Mouse (Mus musculus): ENCODE measurements around the gene Pacs2. TPM values are rescaled to one million over a fixed set of nuclear protein-coding genes. Genes with fewer than 3 reads are reported as not detected.

The Pacs2 gene
- polyA plus RNA-seq, 1 experiment from 2014 or later, result 7.9 TPM

GRCm38 (mm10) chr12:113016976-113017375 lies 2.7 kb downstream of the Pacs2 start:
- ATAC-seq (replicated peaks; ENCODE audit: low FRiP score, low read depth) (no peak), DNase-seq (ENCODE audit: low spot score) (no peak)
- Histone ChIP-seq H3K27me3 (ENCODE audit: insufficient read depth, low read length) (no peaks in the 10 kb centered on the region), H3K9ac (ENCODE audit: low read depth, low read length) (no peak overlapping the region), H3K36me3 (ENCODE audit: insufficient read depth, low read length) (no peaks in the 10 kb centered on the region), H3K9me3 (replicated peaks; ENCODE audit: low read length) (no peaks in the 10 kb centered on the region), H3K4me2 (ENCODE audit: low read length) (no peak overlapping the region), H3K4me1 (replicated peaks; ENCODE audit: insufficient read depth, low read length) (peaks cover 11% of the 10 kb centered on the region; the same call in 1 of the 2 replicates), H3K4me3 (replicated peaks; ENCODE audit: low read depth, low read length) (no peak overlapping the region), H3K27ac (no peak overlapping the region)
- 72% methylated on average over 8 of the region's 8 CpGs for WGBS
- TF ChIP-seq CTCF (IDR thresholded peaks at IDR 0.05; ENCODE audit: low read depth), result no peak

DNA sequence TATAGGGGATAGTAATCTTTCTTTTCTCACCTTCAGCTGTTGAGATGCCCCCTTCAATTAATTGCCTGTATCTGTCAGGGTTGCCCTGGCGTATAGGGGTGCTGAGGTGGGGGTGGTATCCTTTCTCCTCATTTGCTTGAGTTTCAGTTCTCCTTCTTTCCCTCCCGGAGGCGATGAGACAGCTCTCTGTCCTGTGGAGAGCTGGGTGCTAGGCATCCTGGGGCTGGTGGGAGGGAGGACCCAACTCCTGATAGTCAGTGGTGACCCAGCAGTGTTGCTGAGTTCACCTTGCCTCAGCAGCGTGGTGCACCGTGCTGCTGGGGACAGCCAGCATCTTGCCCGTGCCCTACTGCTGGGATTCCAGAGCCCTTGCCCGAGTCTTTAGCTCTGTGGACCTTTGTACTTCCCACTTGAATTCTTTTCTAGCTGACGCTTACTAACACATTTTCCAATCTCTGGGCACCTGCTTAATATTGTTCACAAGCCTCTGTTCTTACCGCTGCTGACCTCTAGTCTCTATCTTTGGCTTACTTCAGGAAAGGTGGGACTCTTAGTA lies 3.2 kb downstream of the Pacs2 start:
- Histone ChIP-seq H3K4me2 (ENCODE audit: low read length) (no peak overlapping the region), H3K27me3 (ENCODE audit: insufficient read depth, low read length) (no peaks in the 10 kb centered on the region), H3K9me3 (replicated peaks; ENCODE audit: low read length) (no peaks in the 10 kb centered on the region), H3K27ac (no peak overlapping the region), H3K9ac (ENCODE audit: low read depth, low read length) (no peak overlapping the region), H3K4me3 (replicated peaks; ENCODE audit: low read depth, low read length) (no peak overlapping the region), H3K4me1 (replicated peaks; ENCODE audit: insufficient read depth, low read length) (peaks cover 11% of the 10 kb centered on the region; the same call in 1 of the 2 replicates), H3K36me3 (ENCODE audit: insufficient read depth, low read length) (no peaks in the 10 kb centered on the region)
- TF ChIP-seq CTCF (IDR thresholded peaks at IDR 0.05; ENCODE audit: low read depth), result no peak
- WGBS, result 69% methylated on average over 9 of the region's 9 CpGs
- ATAC-seq (replicated peaks; ENCODE audit: low FRiP score, low read depth) (no peak), DNase-seq (ENCODE audit: low spot score) (no peak)

DNA sequence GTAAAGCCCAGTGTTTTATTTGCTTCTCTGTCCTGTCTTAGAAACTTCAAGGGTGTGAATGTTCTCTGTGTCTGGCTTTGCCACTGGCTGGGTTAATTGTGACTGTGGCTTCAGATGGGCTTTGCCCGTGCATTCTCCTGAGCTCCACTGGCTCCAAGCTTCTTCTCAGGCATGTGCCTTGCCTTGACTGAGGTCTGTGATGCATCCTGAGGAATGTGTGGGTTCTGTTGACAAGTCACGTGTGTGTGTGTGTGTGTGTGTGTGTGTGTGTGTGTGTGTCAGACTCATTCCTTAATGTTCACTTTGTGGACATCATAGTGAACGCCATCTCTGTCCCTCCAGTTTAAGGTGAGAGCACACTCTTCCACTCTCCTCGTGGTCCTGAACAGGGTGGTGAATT lies 4.5 kb downstream of the Pacs2 start:
- no peak for TF ChIP-seq CTCF (IDR thresholded peaks at IDR 0.05; ENCODE audit: low read depth)
- 84% methylated on average over 4 of the region's 4 CpGs for WGBS
- H3K9ac ChIP-seq (ENCODE audit: low read depth, low read length), result no peak overlapping the region

GRCm38 (mm10) chr12:113021488-113021887 lies 7.2 kb downstream of the Pacs2 start:
- no peak for TF ChIP-seq CTCF (IDR thresholded peaks at IDR 0.05; ENCODE audit: low read depth)
- Histone ChIP-seq H3K36me3 (ENCODE audit: insufficient read depth, low read length) (no peaks in the 10 kb centered on the region), H3K4me3 (replicated peaks; ENCODE audit: low read depth, low read length) (no peak overlapping the region), H3K9me3 (replicated peaks; ENCODE audit: low read length) (no peaks in the 10 kb centered on the region), H3K9ac (ENCODE audit: low read depth, low read length) (no peak overlapping the region), H3K27me3 (ENCODE audit: insufficient read depth, low read length) (no peaks in the 10 kb centered on the region), H3K27ac (no peak overlapping the region), H3K4me2 (ENCODE audit: low read length) (no peak overlapping the region), H3K4me1 (replicated peaks; ENCODE audit: insufficient read depth, low read length) (no peaks in the 10 kb centered on the region)
- DNase-seq (ENCODE audit: low spot score) (no peak), ATAC-seq (replicated peaks; ENCODE audit: low FRiP score, low read depth) (no peak)

More for the DNA sequence above, 4.5 kb downstream of the Pacs2 start:
- no peaks in the 10 kb centered on the region for H3K27me3 ChIP-seq (ENCODE audit: insufficient read depth, low read length)
- H3K9me3 ChIP-seq (replicated peaks; ENCODE audit: low read length), result no peaks in the 10 kb centered on the region
- H3K4me3 ChIP-seq (replicated peaks; ENCODE audit: low read depth, low read length), result no peak overlapping the region
- H3K27ac ChIP-seq, result no peak overlapping the region
- DNase-seq (ENCODE audit: low spot score) (no peak), ATAC-seq (replicated peaks; ENCODE audit: low FRiP score, low read depth) (no peak)
- peaks cover 3% of the 10 kb centered on the region; the same call in 1 of the 2 replicates for H3K4me1 ChIP-seq (replicated peaks; ENCODE audit: insufficient read depth, low read length)
- H3K36me3 ChIP-seq (ENCODE audit: insufficient read depth, low read length), result no peaks in the 10 kb centered on the region
- H3K4me2 ChIP-seq (ENCODE audit: low read length), result no peak overlapping the region

DNA sequence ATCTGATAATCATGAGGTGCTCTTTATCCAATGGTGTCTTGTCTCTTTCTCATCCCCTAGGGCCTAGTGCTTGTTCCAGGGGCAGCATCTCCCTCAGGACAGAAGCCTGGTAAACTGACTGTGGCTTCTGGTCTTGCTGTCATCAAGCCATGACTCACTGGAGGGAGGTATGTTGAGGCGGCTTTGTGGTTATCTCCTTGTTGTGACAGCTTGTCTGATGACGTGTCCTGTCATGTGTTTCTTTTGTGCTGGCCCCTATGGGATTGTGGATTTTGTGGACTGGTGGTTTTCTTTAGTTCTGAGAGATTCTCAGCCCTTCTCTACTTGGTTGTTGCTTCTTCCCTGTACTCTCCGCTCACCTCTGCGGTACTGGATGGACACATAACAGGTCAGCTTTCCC lies 8.8 kb downstream of the Pacs2 start:
- DNase-seq (ENCODE audit: low spot score) (no peak), ATAC-seq (replicated peaks; ENCODE audit: low FRiP score, low read depth) (no peak)
- Histone ChIP-seq H3K27me3 (ENCODE audit: insufficient read depth, low read length) (no peaks in the 10 kb centered on the region), H3K4me3 (replicated peaks; ENCODE audit: low read depth, low read length) (no peak overlapping the region), H3K4me2 (ENCODE audit: low read length) (no peak overlapping the region), H3K27ac (no peak overlapping the region), H3K4me1 (replicated peaks; ENCODE audit: insufficient read depth, low read length) (no peaks in the 10 kb centered on the region), H3K9me3 (replicated peaks; ENCODE audit: low read length) (no peaks in the 10 kb centered on the region), H3K9ac (ENCODE audit: low read depth, low read length) (no peak overlapping the region), H3K36me3 (ENCODE audit: insufficient read depth, low read length) (no peaks in the 10 kb centered on the region)
- 90% methylated on average over 4 of the region's 4 CpGs for whole genome bisulfite sequencing
- TF ChIP-seq CTCF (IDR thresholded peaks at IDR 0.05; ENCODE audit: low read depth), result no peak

DNA sequence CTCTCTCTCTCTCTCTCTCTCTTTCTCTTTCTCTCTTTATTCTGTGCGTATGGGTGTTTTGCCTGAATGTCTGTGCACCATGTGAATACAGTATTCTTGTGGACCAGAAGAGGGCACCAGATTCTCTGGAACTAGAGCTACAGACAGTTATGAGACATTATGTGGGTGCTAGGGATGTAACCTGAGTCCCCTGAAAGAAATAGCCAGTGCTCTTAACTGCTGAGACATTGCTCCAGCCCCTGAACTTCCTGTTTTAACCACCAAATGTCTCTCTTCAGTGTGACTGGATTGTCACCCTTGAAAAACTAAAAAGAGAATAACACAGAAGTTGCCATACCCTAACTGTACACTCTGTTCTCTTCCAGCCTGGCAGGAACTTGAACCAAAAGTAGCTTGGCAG lies 12.2 kb downstream of the Pacs2 start:
- DNase-seq (ENCODE audit: low spot score) (no peak), ATAC-seq (replicated peaks; ENCODE audit: low FRiP score, low read depth) (no peak)
- H3K4me3 ChIP-seq (replicated peaks; ENCODE audit: low read depth, low read length), result no peak overlapping the region
- no peak overlapping the region for H3K4me2 ChIP-seq (ENCODE audit: low read length)
- no peaks in the 10 kb centered on the region for H3K9me3 ChIP-seq (replicated peaks; ENCODE audit: low read length)
- TF ChIP-seq CTCF (IDR thresholded peaks at IDR 0.05; ENCODE audit: low read depth), result peak; percentile 28; the same call in 1 of the 2 replicates
- H3K36me3 ChIP-seq (ENCODE audit: insufficient read depth, low read length), result no peaks in the 10 kb centered on the region
- 93% methylated on average over 1 of the region's 1 CpGs for WGBS
- peaks cover 4% of the 10 kb centered on the region; the same call in 1 of the 2 replicates for H3K4me1 ChIP-seq (replicated peaks; ENCODE audit: insufficient read depth, low read length)
- H3K9ac ChIP-seq (ENCODE audit: low read depth, low read length), result no peak overlapping the region
- no peak overlapping the region for H3K27ac ChIP-seq
- no peaks in the 10 kb centered on the region for H3K27me3 ChIP-seq (ENCODE audit: insufficient read depth, low read length)

DNA sequence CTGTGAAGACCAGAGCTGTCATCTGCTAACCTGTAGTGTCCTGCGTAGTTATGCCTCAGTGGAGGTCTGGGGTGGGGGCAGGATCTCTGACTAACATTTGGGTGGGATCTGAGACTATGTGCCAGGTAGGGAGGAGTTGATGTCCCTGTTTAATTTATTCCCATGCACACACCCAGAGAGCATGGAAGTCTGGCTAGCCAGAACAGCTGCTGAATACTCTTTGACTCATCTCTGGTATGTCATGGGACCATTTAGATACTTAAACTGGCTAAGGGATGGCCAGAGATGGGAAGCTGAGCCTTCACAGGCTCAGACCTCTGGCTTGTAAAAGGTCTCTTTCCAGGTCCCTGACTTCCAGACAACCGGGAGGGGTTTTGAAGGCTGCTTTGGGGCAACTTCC lies 13.2 kb downstream of the Pacs2 start:
- H3K27me3 ChIP-seq (ENCODE audit: insufficient read depth, low read length), result no peaks in the 10 kb centered on the region
- ATAC-seq (replicated peaks; ENCODE audit: low FRiP score, low read depth), result no peak
- WGBS, result 86% methylated on average over 2 of the region's 2 CpGs
- no peak for DNase-seq (ENCODE audit: low spot score)
- no peaks in the 10 kb centered on the region for H3K36me3 ChIP-seq (ENCODE audit: insufficient read depth, low read length)
- H3K4me3 ChIP-seq (replicated peaks; ENCODE audit: low read depth, low read length), result no peak overlapping the region
- H3K4me2 ChIP-seq (ENCODE audit: low read length), result no peak overlapping the region
- H3K9me3 ChIP-seq (replicated peaks; ENCODE audit: low read length), result no peaks in the 10 kb centered on the region
- H3K27ac ChIP-seq, result no peak overlapping the region
- TF ChIP-seq CTCF (IDR thresholded peaks at IDR 0.05; ENCODE audit: low read depth), result no peak
- H3K9ac ChIP-seq (ENCODE audit: low read depth, low read length), result no peak overlapping the region
- peaks cover 11% of the 10 kb centered on the region; the same call in 1 of the 2 replicates for H3K4me1 ChIP-seq (replicated peaks; ENCODE audit: insufficient read depth, low read length)

Measured in kidney, postnatal 0 days (tissue).